Mouse (Mus musculus) cortical plate, adult 2 months (tissue): ENCODE data around the gene Egfl7.

Source experiments
- CTCF ChIP-seq: fragments of 200-500 bp; IDR thresholded peaks from 2 replicates; pipeline ENCODE4 v1.5.1; 2011; ENCODE audit warnings: mild to moderate bottlenecking, control low read depth, low read length; ENCODE audit not compliant: insufficient read depth; ENCODE audit errors: extremely low read depth
- POLR2A ChIP-seq: fragments of 200-500 bp; IDR thresholded peaks from 2 replicates; pipeline ENCODE4 v1.6.1; 2011; ENCODE audit warnings: mild to moderate bottlenecking, low read length, control low read depth; ENCODE audit not compliant: insufficient read depth; ENCODE audit errors: extremely low read depth

- TF ChIP-seq CTCF (no peak), POLR2A (no peak)
Measured at GRCm38 (mm10) chr2:26578369-26578768, 1.4 kb upstream of the Egfl7 start.
